Mouse (Mus musculus): ENCODE measurements around the gene Fgfr4. TPM values are rescaled to one million over a fixed set of nuclear protein-coding genes. Genes with fewer than 3 reads are reported as not detected.
A peak's percentile ranks its signal among the peaks of the same experiment; 100 is the strongest.
"Not testable (repeated sequence)": the region's sequence is repeated elsewhere in the genome, so short reads cannot be mapped to it uniquely, and the experiment has no call there.

The Fgfr4 gene
- polyA plus RNA-seq, 1 experiment from 2014 or later = 19.8 TPM

- Histone ChIP-seq H3K4me1 (0 out of 2 replicates have a peak, but pooled peaks cover 4% of the 10 kb centered on the region), H3K27me3 (no peaks in the 10 kb centered on the region), H3K9ac (no peak overlapping the region), H3K27ac (0 out of 2 replicates have a peak overlapping the region, but pooled peaks have one; percentile 2), H3K36me3 (no peaks in the 10 kb centered on the region), H3K4me3 (replicated peaks) (no peak overlapping the region), H3K4me2 (no peak overlapping the region), H3K9me3 (replicated peaks) (no peaks in the 10 kb centered on the region)
- WGBS = 66% methylated on average over 4 of the region's 4 CpGs
- ATAC-seq (replicated peaks; ENCODE audit: low FRiP score) = no peak
Observed at GRCm38 (mm10) chr13:55177903-55178496, 25.6 kb downstream of the Fgfr4 start.

- Histone ChIP-seq H3K4me1 (0 out of 2 replicates have a peak, but pooled peaks cover 4% of the 10 kb centered on the region), H3K27ac (no peak overlapping the region), H3K27me3 (no peaks in the 10 kb centered on the region), H3K4me2 (no peak overlapping the region), H3K36me3 (no peaks in the 10 kb centered on the region), H3K9ac (no peak overlapping the region), H3K9me3 (replicated peaks) (no peaks in the 10 kb centered on the region), H3K4me3 (replicated peaks) (no peak overlapping the region)
- 42% methylated on average over 2 of the region's 2 CpGs for WGBS
- ATAC-seq (replicated peaks; ENCODE audit: low FRiP score) = 0 out of 2 replicates have a peak, but pooled peaks have one; percentile 1
Observed at GRCm38 (mm10) chr13:55178556-55178955, 26.1 kb downstream of the Fgfr4 start.

GRCm38 (mm10) chr13:55179591-55179990, 27.2 kb downstream of the Fgfr4 start:
- Histone ChIP-seq H3K4me2 (no peak overlapping the region), H3K4me3 (replicated peaks) (no peak overlapping the region), H3K9me3 (replicated peaks) (no peaks in the 10 kb centered on the region), H3K4me1 (0 out of 2 replicates have a peak, but pooled peaks cover 4% of the 10 kb centered on the region), H3K9ac (no peak overlapping the region), H3K27me3 (no peaks in the 10 kb centered on the region), H3K27ac (no peak overlapping the region), H3K36me3 (no peaks in the 10 kb centered on the region)
- ATAC-seq (replicated peaks; ENCODE audit: low FRiP score) = no peak
- 88% methylated on average over 3 of the region's 3 CpGs for WGBS

- no peaks in the 10 kb centered on the region for H3K9me3 ChIP-seq (replicated peaks)
- no peak overlapping the region for H3K9ac ChIP-seq
- H3K4me3 ChIP-seq (replicated peaks) = peak overlapping the region; percentile 43
- H3K27ac ChIP-seq = peak overlapping the region; percentile 88; the same call in 1 of the 2 replicates
- 70% methylated on average over 2 of the region's 2 CpGs for WGBS
- no peaks in the 10 kb centered on the region for H3K36me3 ChIP-seq
- H3K4me2 ChIP-seq = peak overlapping the region; percentile 63
- no peak for ATAC-seq (replicated peaks; ENCODE audit: low FRiP score)
- 0 out of 2 replicates have a peak, but pooled peaks cover 4% of the 10 kb centered on the region for H3K4me1 ChIP-seq
- no peaks in the 10 kb centered on the region for H3K27me3 ChIP-seq
Observed at GRCm38 (mm10) chr13:55181786-55182172, 29.3 kb downstream of the Fgfr4 start.

GRCm38 (mm10) chr13:55182173-55182894, 29.9 kb downstream of the Fgfr4 start:
- peak; percentile 93 for ATAC-seq (replicated peaks; ENCODE audit: low FRiP score)
- H3K27me3 ChIP-seq = no peaks in the 10 kb centered on the region
- H3K27ac ChIP-seq = peak overlapping the region; percentile 88
- peak overlapping the region; percentile 50 for H3K9ac ChIP-seq
- H3K4me3 ChIP-seq (replicated peaks) = peak overlapping the region; percentile 43
- H3K4me1 ChIP-seq = 0 out of 2 replicates have a peak, but pooled peaks cover 4% of the 10 kb centered on the region
- H3K9me3 ChIP-seq (replicated peaks) = no peaks in the 10 kb centered on the region
- no peaks in the 10 kb centered on the region for H3K36me3 ChIP-seq
- 2% methylated on average over 23 of the region's 23 CpGs for WGBS
- peak overlapping the region; percentile 63 for H3K4me2 ChIP-seq

- H3K27ac ChIP-seq = no peak overlapping the region
- no peaks in the 10 kb centered on the region for H3K27me3 ChIP-seq
- no peak overlapping the region for H3K9ac ChIP-seq
- no peaks in the 10 kb centered on the region for H3K36me3 ChIP-seq
- no peak for ATAC-seq (replicated peaks; ENCODE audit: low FRiP score)
- no peak overlapping the region for H3K4me2 ChIP-seq
- no peak overlapping the region for H3K4me3 ChIP-seq (replicated peaks)
- 82% methylated on average over 6 of the region's 6 CpGs for WGBS
- 0 out of 2 replicates have a peak, but pooled peaks cover 1% of the 10 kb centered on the region for H3K4me1 ChIP-seq
- no peaks in the 10 kb centered on the region for H3K9me3 ChIP-seq (replicated peaks)
Observed at GRCm38 (mm10) chr13:55183382-55183781, 30.9 kb downstream of the Fgfr4 start.

GRCm38 (mm10) chr13:55187062-55187461, 34.6 kb downstream of the Fgfr4 start:
- H3K27me3 ChIP-seq; H3K9ac ChIP-seq; H3K4me3 ChIP-seq (replicated peaks); H3K9me3 ChIP-seq (replicated peaks); H3K4me2 ChIP-seq; H3K36me3 ChIP-seq; ATAC-seq (replicated peaks; ENCODE audit: low FRiP score); H3K27ac ChIP-seq: not testable (repeated sequence)
- H3K4me1 ChIP-seq = peaks cover 21% of the 10 kb centered on the region
- 55% methylated on average over 4 of the region's 9 CpGs for WGBS

GRCm38 (mm10) chr13:55189531-55190107, 37.2 kb downstream of the Fgfr4 start:
- WGBS = 3% methylated on average over 12 of the region's 12 CpGs
- Histone ChIP-seq H3K4me3 (replicated peaks) (peak overlapping the region; percentile 45), H3K9me3 (replicated peaks) (no peaks in the 10 kb centered on the region), H3K4me1 (peaks cover 21% of the 10 kb centered on the region), H3K36me3 (no peaks in the 10 kb centered on the region), H3K9ac (peak overlapping the region; percentile 52), H3K27me3 (no peaks in the 10 kb centered on the region), H3K4me2 (peak overlapping the region; percentile 74), H3K27ac (peak overlapping the region; percentile 93)
- peak; percentile 22; the same call in 1 of the 2 replicates for ATAC-seq (replicated peaks; ENCODE audit: low FRiP score)

- no peaks in the 10 kb centered on the region for H3K27me3 ChIP-seq
- no peaks in the 10 kb centered on the region for H3K36me3 ChIP-seq
- ATAC-seq (replicated peaks; ENCODE audit: low FRiP score) = peak; percentile 99
- H3K4me2 ChIP-seq = peak overlapping the region; percentile 74
- H3K9me3 ChIP-seq (replicated peaks) = no peaks in the 10 kb centered on the region
- peak overlapping the region; percentile 93 for H3K27ac ChIP-seq
- H3K9ac ChIP-seq = peak overlapping the region; percentile 52
- peaks cover 21% of the 10 kb centered on the region for H3K4me1 ChIP-seq
- 3% methylated on average over 34 of the region's 34 CpGs for WGBS
- peak overlapping the region; percentile 45 for H3K4me3 ChIP-seq (replicated peaks)
Observed at GRCm38 (mm10) chr13:55190121-55190868, 37.9 kb downstream of the Fgfr4 start.

GRCm38 (mm10) chr13:55191535-55191934, 39.1 kb downstream of the Fgfr4 start:
- Histone ChIP-seq H3K4me1 (peaks cover 21% of the 10 kb centered on the region), H3K36me3 (no peaks in the 10 kb centered on the region), H3K9me3 (replicated peaks) (no peaks in the 10 kb centered on the region), H3K4me2 (no peak overlapping the region), H3K27me3 (no peaks in the 10 kb centered on the region), H3K27ac (no peak overlapping the region), H3K9ac (no peak overlapping the region), H3K4me3 (replicated peaks) (no peak overlapping the region)
- ATAC-seq (replicated peaks; ENCODE audit: low FRiP score) = no peak
- WGBS = 85% methylated on average over 5 of the region's 5 CpGs

GRCm38 (mm10) chr13:55202758-55203157, 50.3 kb downstream of the Fgfr4 start:
- not testable (repeated sequence) for H3K4me2 ChIP-seq; H3K4me1 ChIP-seq; H3K9ac ChIP-seq; H3K27ac ChIP-seq; H3K27me3 ChIP-seq; H3K36me3 ChIP-seq; H3K9me3 ChIP-seq (replicated peaks); H3K4me3 ChIP-seq (replicated peaks); ATAC-seq (replicated peaks; ENCODE audit: low FRiP score)
- 86% methylated on average over 4 of the region's 4 CpGs for WGBS
